Mouse (Mus musculus) thymus, adult 2 months (tissue): ENCODE results near the gene Rrn3.

Experiments used
- CTCF ChIP-seq: fragments of 200-500 bp; IDR thresholded peaks from 2 replicates; pipeline ENCODE4 v1.5.1; 2012; ENCODE audit warnings: mild to moderate bottlenecking, control low read depth, low read length, moderate library complexity, borderline replicate concordance; ENCODE audit not compliant: control insufficient read depth, poor library complexity, insufficient read depth; ENCODE audit errors: extremely low read depth
- POLR2A ChIP-seq: fragments of 200-500 bp; IDR thresholded peaks from 2 replicates; pipeline ENCODE4 v1.6.1; 2012; ENCODE audit warnings: mild to moderate bottlenecking, low read length, control low read depth, moderate library complexity; ENCODE audit not compliant: control insufficient read depth, poor library complexity, insufficient read depth; ENCODE audit errors: extremely low read depth

DNA sequence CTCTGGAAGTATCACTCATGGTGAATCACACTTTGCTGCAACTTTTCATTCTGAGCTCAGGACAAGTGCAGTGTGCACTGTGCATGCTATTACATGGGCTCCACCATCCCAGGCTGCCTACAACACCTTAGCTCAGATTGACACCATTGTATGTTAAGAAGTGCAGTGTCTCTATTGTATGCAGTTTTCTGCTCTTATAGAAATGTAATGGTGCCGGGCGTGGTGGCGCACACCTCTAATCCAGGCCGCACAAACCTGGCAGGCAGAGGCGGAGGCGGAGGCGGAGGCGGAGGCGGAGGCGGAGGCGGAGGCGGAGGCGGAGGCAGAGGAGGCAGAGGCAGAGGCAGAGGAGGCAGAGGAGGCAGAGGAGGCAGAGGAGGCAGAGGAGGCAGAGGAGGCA is 29.9 kb upstream of the Rrn3 start:
- no peak for TF ChIP-seq CTCF
- no peak for TF ChIP-seq POLR2A
